ENCODE assay signal across 14 mouse cellular contexts in genomic region chr13:31815383-31816003, GRCm38 (mm10). TPM values are rescaled to one million over a fixed set of nuclear protein-coding genes. Genes with fewer than 3 reads are reported as not detected.
DNase-seq lines count a peak whose midpoint lies in the region; ATAC-seq lines count a peak whose summit lies in the region.
"Had no signal": no experiment of that assay in that cellular context is flagged by ENCODE, and none has a peak within 500 bp of the region (broad histone marks: within the 10 kb centered on the region; RNA-seq: fewer than 3 reads in every experiment).

No protein-coding gene starts in this region.

- peak overlapping the region; percentile 54; the same call in 1 of the 2 replicates for H3K27ac ChIP-seq in forebrain, embryonic 10.5 days
- H3K27ac ChIP-seq in forebrain, embryonic 16.5 days (ENCODE audit: low read length): no peak overlapping the region
- H3K27ac ChIP-seq in hindbrain, embryonic 11.5 days (ENCODE audit: low read depth, low read length): no peak overlapping the region
- no peak overlapping the region for H3K27ac ChIP-seq in hindbrain, embryonic 13.5 days
- peak overlapping the region; percentile 73 for H3K27ac ChIP-seq in embryonic facial prominence, embryonic 10.5 days (replicated peaks)
- H3K27ac ChIP-seq in limb, embryonic 13.5 days: peak overlapping the region; percentile 12; the same call in 1 of the 2 replicates
- H3K27ac ChIP-seq: lung, embryonic 15.5 days; stomach, postnatal 0 days had no signal

- H3K4me2 ChIP-seq in forebrain, embryonic 16.5 days (ENCODE audit: low read length): no peak overlapping the region
- H3K4me2 ChIP-seq in hindbrain, embryonic 11.5 days (replicated peaks; ENCODE audit: low read depth, low read length): no peak overlapping the region
- no peak overlapping the region for H3K4me2 ChIP-seq in hindbrain, embryonic 13.5 days
- peak overlapping the region; percentile 69 for H3K4me2 ChIP-seq in limb, embryonic 13.5 days (replicated peaks)
- H3K4me2 ChIP-seq: lung, embryonic 15.5 days had no signal

- ATAC-seq in forebrain, embryonic 16.5 days: no peak
- no peak for ATAC-seq in hindbrain, embryonic 11.5 days (ENCODE audit: low FRiP score)
- no peak for ATAC-seq in hindbrain, embryonic 13.5 days (ENCODE audit: low FRiP score)
- ATAC-seq in limb, embryonic 13.5 days (ENCODE audit: low FRiP score, low read depth): no peak
- ATAC-seq: activated CD4-positive, CD25-positive, alpha-beta regulatory T cell, adult 4 months had no signal

- no peak overlapping the region for H3K9ac ChIP-seq in forebrain, embryonic 16.5 days (replicated peaks; ENCODE audit: low read depth, low read length)
- no peak overlapping the region for H3K9ac ChIP-seq in hindbrain, embryonic 11.5 days (ENCODE audit: low read depth, low read length)
- no peak overlapping the region for H3K9ac ChIP-seq in hindbrain, embryonic 13.5 days
- H3K9ac ChIP-seq in limb, embryonic 13.5 days: peak overlapping the region; percentile 50
- H3K9ac ChIP-seq: lung, embryonic 15.5 days had no signal

- DNase-seq in forebrain, embryonic 10.5 days (ENCODE audit: extremely low spot score, low spot score): peak; percentile 37
- peak; percentile 38 for DNase-seq in hindbrain, embryonic 11.5 days (ENCODE audit: low spot score)
- peak; percentile 68 for DNase-seq in embryonic facial prominence, embryonic 10.5 days (ENCODE audit: low spot score)
- DNase-seq in frontal cortex, adult 2 months (ENCODE audit: extremely low spot score in 1 of 2, low spot score in 1 of 2): no peak
- no peak for DNase-seq in gastrocnemius, adult 18-20 months (ENCODE audit: low spot score)
- DNase-seq: cerebellum, adult 9-11 months; kidney, postnatal 14 days; midbrain, embryonic 14.5 days had no signal

- H3K9me3 ChIP-seq in forebrain, embryonic 10.5 days: no peaks in the 10 kb centered on the region
- no peaks in the 10 kb centered on the region for H3K9me3 ChIP-seq in forebrain, embryonic 16.5 days (ENCODE audit: control insufficient read depth, low read length)
- no peaks in the 10 kb centered on the region for H3K9me3 ChIP-seq in hindbrain, embryonic 11.5 days (ENCODE audit: control insufficient read depth, low read length)
- no peaks in the 10 kb centered on the region for H3K9me3 ChIP-seq in hindbrain, embryonic 13.5 days
- no peaks in the 10 kb centered on the region for H3K9me3 ChIP-seq in embryonic facial prominence, embryonic 10.5 days
- H3K9me3 ChIP-seq in limb, embryonic 13.5 days: no peaks in the 10 kb centered on the region
- H3K9me3 ChIP-seq: lung, embryonic 15.5 days had no signal

- WGBS in forebrain, embryonic 10.5 days: 13% methylated on average over 15 of the region's 15 CpGs
- WGBS in forebrain, embryonic 16.5 days: 35% methylated on average over 15 of the region's 15 CpGs
- WGBS in hindbrain, embryonic 11.5 days: 13% methylated on average over 14 of the region's 15 CpGs
- 22% methylated on average over 15 of the region's 15 CpGs for WGBS in hindbrain, embryonic 13.5 days
- 8% methylated on average over 15 of the region's 15 CpGs for WGBS in embryonic facial prominence, embryonic 10.5 days
- 13% methylated on average over 15 of the region's 15 CpGs for WGBS in limb, embryonic 13.5 days

- H3K4me3 ChIP-seq in forebrain, embryonic 10.5 days: no peak overlapping the region
- no peak overlapping the region for H3K4me3 ChIP-seq in forebrain, embryonic 16.5 days (replicated peaks; ENCODE audit: low read length)
- H3K4me3 ChIP-seq in hindbrain, embryonic 11.5 days (ENCODE audit: low read depth, low read length): no peak overlapping the region
- no peak overlapping the region for H3K4me3 ChIP-seq in hindbrain, embryonic 13.5 days
- peak overlapping the region; percentile 41 for H3K4me3 ChIP-seq in embryonic facial prominence, embryonic 10.5 days
- H3K4me3 ChIP-seq in limb, embryonic 13.5 days: peak overlapping the region; percentile 57
- H3K4me3 ChIP-seq: lung, embryonic 15.5 days had no signal

- H3K27me3 ChIP-seq in forebrain, embryonic 10.5 days (ENCODE audit: poor library complexity, severe bottlenecking): peaks cover 100% of the 10 kb centered on the region
- peaks cover 79% of the 10 kb centered on the region for H3K27me3 ChIP-seq in forebrain, embryonic 16.5 days (replicated peaks; ENCODE audit: control insufficient read depth, insufficient read depth, low read length)
- peaks cover 65% of the 10 kb centered on the region for H3K27me3 ChIP-seq in hindbrain, embryonic 11.5 days (ENCODE audit: control insufficient read depth, insufficient read depth, low read length)
- peaks cover 98% of the 10 kb centered on the region for H3K27me3 ChIP-seq in hindbrain, embryonic 13.5 days
- peaks cover 98% of the 10 kb centered on the region for H3K27me3 ChIP-seq in embryonic facial prominence, embryonic 10.5 days (replicated peaks; ENCODE audit: low read depth, poor library complexity, severe bottlenecking)
- H3K27me3 ChIP-seq in limb, embryonic 13.5 days: peaks cover 92% of the 10 kb centered on the region

- H3K36me3 ChIP-seq in forebrain, embryonic 10.5 days (replicated peaks): 0 out of 2 replicates have a peak, but pooled peaks cover 5% of the 10 kb centered on the region
- no peaks in the 10 kb centered on the region for H3K36me3 ChIP-seq in forebrain, embryonic 16.5 days (ENCODE audit: control insufficient read depth, insufficient read depth)
- no peaks in the 10 kb centered on the region for H3K36me3 ChIP-seq in hindbrain, embryonic 11.5 days (ENCODE audit: control insufficient read depth, insufficient read depth, low read length)
- H3K36me3 ChIP-seq in hindbrain, embryonic 13.5 days: no peaks in the 10 kb centered on the region
- H3K36me3 ChIP-seq in embryonic facial prominence, embryonic 10.5 days (replicated peaks): peaks cover 8% of the 10 kb centered on the region; the same call in 1 of the 2 replicates
- H3K36me3 ChIP-seq in limb, embryonic 13.5 days: no peaks in the 10 kb centered on the region
- H3K36me3 ChIP-seq: lung, embryonic 15.5 days had no signal

- H3K4me1 ChIP-seq in forebrain, embryonic 10.5 days: peaks cover 63% of the 10 kb centered on the region
- H3K4me1 ChIP-seq in forebrain, embryonic 16.5 days (replicated peaks; ENCODE audit: control insufficient read depth, insufficient read depth, low read length): peaks cover 7% of the 10 kb centered on the region
- H3K4me1 ChIP-seq in hindbrain, embryonic 11.5 days (replicated peaks; ENCODE audit: control insufficient read depth, insufficient read depth, low read length): 0 out of 2 replicates have a peak, but pooled peaks cover 2% of the 10 kb centered on the region
- H3K4me1 ChIP-seq in hindbrain, embryonic 13.5 days (replicated peaks): peaks cover 15% of the 10 kb centered on the region
- H3K4me1 ChIP-seq in embryonic facial prominence, embryonic 10.5 days: peaks cover 93% of the 10 kb centered on the region
- peaks cover 60% of the 10 kb centered on the region for H3K4me1 ChIP-seq in limb, embryonic 13.5 days

RNA-seq across cellular contexts. Expression of gene Foxc1, which starts 9.1 kb away (rescaled TPM):
- polyA plus RNA-seq in forebrain, embryonic 10.5 days (2016; fragmentation: Nextera tagmentation; extraction: Ambion mirVana): 2.5 and 2.6 TPM in 2 replicates
- polyA plus RNA-seq in forebrain, embryonic 16.5 days (2015; fragmentation: Nextera tagmentation; extraction: Ambion mirVana): 0.57 and 1.1 TPM in 2 replicates
- polyA plus RNA-seq in hindbrain, embryonic 11.5 days (2014; fragmentation: Nextera tagmentation; extraction: Ambion mirVana): 5.6 and 6.1 TPM in 2 replicates
- polyA plus RNA-seq in hindbrain, embryonic 13.5 days (2015; fragmentation: Nextera tagmentation; extraction: Ambion mirVana): 1.3 and 1.7 TPM in 2 replicates
- polyA plus RNA-seq in embryonic facial prominence, embryonic 10.5 days (2016; fragmentation: Nextera tagmentation; extraction: Ambion mirVana): 3.3 and 4.1 TPM in 2 replicates
- 5.1 and 6.8 TPM in 2 replicates for polyA plus RNA-seq in limb, embryonic 13.5 days (2015; fragmentation: Nextera tagmentation; extraction: Ambion mirVana)
- polyA plus RNA-seq in frontal cortex, adult 2 months (2012; rRNA removed): 2.8 and 3.3 TPM in 2 replicates
- total RNA-seq in gastrocnemius, adult 18-20 months (2021): under 1 TPM; 0.75 to 0.88 TPM
- polyA plus RNA-seq: activated CD4-positive, CD25-positive, alpha-beta regulatory T cell, adult 4 months had no signal

Comparison
In these comparisons a context has a peak if more than half of its experiments do, and no peak if none do; other contexts are left out.
1. H3K27ac ChIP-seq: peak in forebrain, embryonic 10.5 days (single experiment), embryonic facial prominence, embryonic 10.5 days (single experiment) and limb, embryonic 13.5 days (single experiment); none in forebrain, embryonic 16.5 days (single experiment), hindbrain, embryonic 11.5 days (single experiment) and hindbrain, embryonic 13.5 days (single experiment).
2. DNase-seq: peak in forebrain, embryonic 10.5 days (single experiment), hindbrain, embryonic 11.5 days (single experiment) and embryonic facial prominence, embryonic 10.5 days (single experiment); none in frontal cortex, adult 2 months (0 of 2) and gastrocnemius, adult 18-20 months (single experiment).
3. H3K4me3 ChIP-seq: peak in embryonic facial prominence, embryonic 10.5 days (single experiment) and limb, embryonic 13.5 days (single experiment); none in forebrain, embryonic 10.5 days (single experiment), forebrain, embryonic 16.5 days (single experiment), hindbrain, embryonic 11.5 days (single experiment) and hindbrain, embryonic 13.5 days (single experiment).